Mouse (Mus musculus) thymus, adult 18-20 months (tissue): ENCODE measurements around the gene Gm11627.
A peak's percentile ranks its signal among the peaks of the same experiment; 100 is the strongest.
"Not testable (repeated sequence)": the region's sequence is repeated elsewhere in the genome, so short reads cannot be mapped to it uniquely, and the experiment has no call there.

ENCODE experiments used
- DNase-seq, 2 experiments: peaks; one replicate each; pipeline ENCODE4 v3.0.0; 2022; ENCODE audit warnings: mixed read lengths in 2 of 2

Gene Gm11627

GRCm38 (mm10) chr11:102579165-102580033 is at the start of gene Gm11627:
Gene Gm11627 (minus strand): TSS chr11:102579461.
- DNase-seq, result no peak

- no peak for DNase-seq
Measured at GRCm38 (mm10) chr11:102628529-102628928, 49.3 kb upstream of the Gm11627 start.

GRCm38 (mm10) chr11:102627171-102627931 is 48.1 kb upstream of the Gm11627 start:
- no peak for DNase-seq

GRCm38 (mm10) chr11:102624888-102625407 is 45.7 kb upstream of the Gm11627 start:
- no peak for DNase-seq

- DNase-seq, result no peak
Measured at GRCm38 (mm10) chr11:102623876-102624789, 44.9 kb upstream of the Gm11627 start.

DNA sequence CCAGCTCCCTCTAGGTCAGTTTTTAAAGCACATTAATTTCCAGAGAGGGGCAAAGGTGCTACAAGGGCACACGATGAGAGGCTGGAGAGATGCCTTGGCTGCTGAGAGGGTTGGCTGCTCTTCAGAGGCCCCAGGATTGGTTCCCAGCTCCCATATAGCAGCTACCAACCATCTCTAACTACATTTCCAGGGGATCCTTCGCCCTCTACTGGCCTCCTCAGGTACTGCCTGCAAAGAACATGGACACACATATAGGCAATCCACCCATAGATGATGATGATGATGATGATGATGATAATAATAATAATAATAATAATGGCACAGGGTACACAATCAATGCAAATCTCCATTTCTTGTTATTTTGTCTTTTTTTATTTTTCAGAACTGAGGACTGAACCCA is 40.2 kb upstream of the Gm11627 start:
- no peak for DNase-seq

- no peak for DNase-seq
Measured at GRCm38 (mm10) chr11:102611317-102611705, 32.0 kb upstream of the Gm11627 start.

DNA sequence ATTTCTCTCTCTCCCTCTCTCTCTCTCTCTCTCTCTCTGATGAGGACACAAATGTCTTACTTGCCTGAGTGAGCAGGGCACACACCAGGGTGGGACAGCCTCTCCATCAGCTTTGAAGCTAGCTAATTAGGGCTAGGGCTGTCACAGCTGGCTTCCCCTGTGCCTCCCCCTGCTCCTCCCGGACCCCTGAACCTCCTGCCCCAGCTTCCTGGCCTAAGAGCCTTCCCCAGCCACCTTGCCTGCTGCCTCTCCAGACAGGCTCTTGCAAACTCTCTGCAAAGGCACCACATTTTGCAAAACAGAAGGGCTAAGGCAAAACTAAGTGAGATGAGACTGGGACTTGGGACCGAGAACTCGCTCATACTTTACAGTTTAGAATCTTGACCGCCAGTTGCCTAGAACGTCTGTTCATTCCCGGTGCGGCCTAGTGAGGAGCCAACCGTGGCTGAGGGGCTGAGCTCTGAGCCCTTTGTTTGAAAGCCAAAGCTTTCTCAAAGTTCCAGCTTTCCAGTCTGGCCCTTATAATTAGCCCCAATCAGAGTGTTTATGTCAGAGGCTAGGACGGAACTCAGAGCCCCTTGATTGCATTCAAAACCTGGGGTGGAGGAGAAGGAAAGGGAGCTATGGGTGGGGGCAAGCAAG is 31.5 kb upstream of the Gm11627 start:
- DNase-seq, result no peak

DNA sequence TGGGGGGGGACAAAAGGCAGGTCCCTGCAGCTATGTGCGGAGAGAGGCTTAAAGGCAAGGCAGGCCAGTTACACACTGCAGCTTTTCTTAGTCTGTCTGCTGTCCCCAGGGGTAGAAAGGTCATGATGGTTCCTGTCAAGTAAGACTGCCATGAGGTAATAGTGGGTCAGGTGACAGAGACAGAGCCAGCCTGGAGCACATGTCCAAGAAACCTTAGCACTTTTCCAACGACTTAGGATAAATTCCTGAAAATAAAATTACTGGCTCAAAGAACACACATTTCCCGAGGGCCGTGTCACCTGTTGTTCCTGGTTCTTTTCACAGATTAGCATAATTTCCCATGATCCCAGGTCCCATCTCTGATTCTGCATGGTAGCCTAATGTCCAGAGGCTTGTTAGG is 31.0 kb upstream of the Gm11627 start:
- DNase-seq, result no peak

DNA sequence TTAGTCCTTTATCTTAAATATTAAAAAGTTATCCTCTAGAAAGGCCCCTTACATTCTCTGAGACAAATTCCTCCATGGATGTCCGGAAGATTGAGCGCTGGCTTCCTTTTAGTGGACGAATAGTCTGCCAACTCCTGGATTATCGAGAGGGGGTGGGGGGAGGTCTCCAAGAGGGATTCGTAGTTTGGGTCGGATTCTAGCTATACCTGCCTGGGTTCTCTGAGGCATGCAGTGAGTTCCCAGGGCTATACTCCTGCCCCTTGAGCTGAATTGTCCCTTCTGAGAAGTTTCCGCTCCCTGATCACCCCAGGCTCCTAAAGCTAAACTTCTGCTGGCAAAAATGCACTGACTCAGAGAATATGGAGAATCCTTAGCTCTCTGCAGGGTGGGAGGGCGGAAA is 30.2 kb upstream of the Gm11627 start:
- DNase-seq, result no peak

GRCm38 (mm10) chr11:102608691-102609090 is 29.4 kb upstream of the Gm11627 start:
- no peak for DNase-seq

- DNase-seq, result no peak
Measured at GRCm38 (mm10) chr11:102607686-102608548, 28.7 kb upstream of the Gm11627 start.

- not testable (repeated sequence) for DNase-seq
Measured at GRCm38 (mm10) chr11:102607201-102607600, 27.9 kb upstream of the Gm11627 start.

- DNase-seq, result no peak
Measured at GRCm38 (mm10) chr11:102606751-102607171, 27.5 kb upstream of the Gm11627 start.

- DNase-seq, result no peak
Measured at GRCm38 (mm10) chr11:102605553-102606416, 26.5 kb upstream of the Gm11627 start.

- no peak for DNase-seq
Measured at GRCm38 (mm10) chr11:102604777-102605552, 25.7 kb upstream of the Gm11627 start.

DNA sequence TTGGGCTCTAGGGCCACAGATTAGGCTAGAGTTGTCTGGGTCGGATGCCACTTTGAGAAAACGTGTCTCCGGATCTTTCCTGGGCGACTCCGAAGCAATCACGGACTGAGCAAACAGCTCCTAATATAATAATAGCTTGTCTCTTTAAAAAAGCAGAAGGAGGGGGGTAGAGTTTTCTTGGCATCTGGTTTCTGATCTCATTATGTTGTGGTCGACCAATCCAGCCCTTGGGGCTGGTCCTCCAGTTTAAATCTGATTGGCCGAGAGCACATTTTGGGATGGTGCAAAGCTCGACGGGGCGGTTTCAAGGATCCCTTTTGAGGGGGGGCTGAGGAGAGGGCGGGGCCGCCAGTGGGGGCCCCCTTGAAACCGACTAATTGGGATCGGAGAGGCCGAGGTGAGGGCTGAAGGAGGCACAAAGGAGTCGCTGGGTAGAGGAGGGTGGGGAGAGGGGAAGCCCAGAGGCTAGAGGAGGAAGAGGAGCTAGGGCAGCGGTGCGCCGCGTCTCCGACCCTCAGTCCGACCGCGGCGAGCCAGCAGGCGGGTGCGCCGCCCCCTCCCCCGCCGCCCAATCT is 24.8 kb upstream of the Gm11627 start, which contains the start of gene Fzd2:
Gene Fzd2 (plus strand): TSS at position 387 of the 575 bp plus-strand sequence.
- peak in 1 of 2 experiments; percentile 6 for DNase-seq

DNA sequence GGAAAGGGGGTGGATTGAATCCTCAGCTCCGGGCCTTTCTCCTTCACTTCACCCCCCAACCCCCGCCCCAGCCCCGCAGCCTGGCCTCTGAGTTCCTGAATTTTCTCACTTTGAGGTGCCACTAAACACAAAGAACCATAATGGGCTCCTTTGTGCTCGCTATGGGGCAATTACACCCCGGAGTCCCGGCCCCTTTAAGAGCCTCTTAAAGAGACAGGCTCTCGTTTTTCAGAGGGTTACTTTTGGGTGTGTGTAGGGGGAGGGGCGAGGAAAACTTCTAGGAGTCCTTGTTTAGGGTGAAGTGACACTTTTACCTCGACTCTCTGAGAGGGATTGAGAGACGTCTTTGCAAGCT is 24.2 kb upstream of the Gm11627 start:
- DNase-seq, result no peak
